Mouse (Mus musculus) erythroblast, embryonic 14.5 days (primary cell): ENCODE results near the gene Meiob. TPM values are rescaled to one million over a fixed set of nuclear protein-coding genes. Genes with fewer than 3 reads are reported as not detected.

Experiments
- H3K27me3 ChIP-seq: 2 replicates; pipeline ENCODE4 v1.6.1; 2012; ENCODE audit warnings: inconsistent platforms; ENCODE audit not compliant: control insufficient read depth
- H3K36me3 ChIP-seq: 2 replicates; pipeline ENCODE4 v1.6.1; 2012; ENCODE audit warnings: mild to moderate bottlenecking, inconsistent platforms; ENCODE audit not compliant: control insufficient read depth
- H3K4me1 ChIP-seq: 2 replicates; pipeline ENCODE4 v1.6.1; 2012; ENCODE audit warnings: inconsistent platforms; ENCODE audit not compliant: control insufficient read depth
- H3K4me3 ChIP-seq: replicated peaks from 2 replicates; pipeline ENCODE3; 2012; ENCODE audit warnings: moderate library complexity, mild to moderate bottlenecking, inconsistent platforms
- H3K9me3 ChIP-seq: 2 replicates; pipeline ENCODE4 v1.6.1; 2012; ENCODE audit warnings: low read length, inconsistent platforms, mixed read lengths; ENCODE audit not compliant: control insufficient read depth
- GATA1 ChIP-seq: IDR thresholded peaks from 2 replicates; pipeline ENCODE4 v1.6.1; 2012; ENCODE audit warnings: low read length, inconsistent platforms, mixed read lengths
- TAL1 ChIP-seq: IDR thresholded peaks from 3 replicates; pipeline ENCODE4 v1.6.1; 2012; ENCODE audit warnings: low read length, inconsistent platforms, mixed read lengths
- polyA plus RNA-seq: library from polyadenylated mRNA; stranded (reverse); fragments of >175 nt; gene quantifications from 2 replicates; pipeline ENCODE4 v1.2.3, GENCODE M21; 2012

The Meiob gene
- polyA plus RNA-seq, 1 experiment = not detected

DNA sequence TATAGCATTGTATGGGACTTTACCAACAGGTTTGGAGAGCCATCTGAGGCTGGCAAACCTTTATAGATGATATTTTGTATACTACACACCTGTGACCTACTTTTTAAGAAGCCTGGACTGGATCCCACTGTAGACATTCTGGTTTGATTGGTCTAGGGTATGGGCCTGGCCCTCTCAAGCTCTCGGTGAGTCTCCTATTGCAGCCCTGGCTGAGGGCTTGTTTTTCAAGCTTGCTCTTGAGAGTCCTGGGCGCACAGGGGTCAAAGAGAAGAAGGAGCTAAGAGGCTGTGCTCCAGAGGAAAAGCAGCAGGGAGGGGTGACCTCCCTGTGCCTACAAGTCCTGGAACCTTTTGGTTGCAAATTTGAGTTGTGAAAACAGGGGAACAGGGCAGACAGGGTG, 27.0 kb upstream of the Meiob start:
- no peaks in the 10 kb centered on the region for H3K36me3 ChIP-seq

GRCm38 (mm10) chr17:24780821-24781220, 23.3 kb upstream of the Meiob start:
- H3K27me3 ChIP-seq = no peaks in the 10 kb centered on the region
- no peaks in the 10 kb centered on the region for H3K9me3 ChIP-seq
- H3K4me3 ChIP-seq = no peak overlapping the region
- TF ChIP-seq TAL1 (no peak), GATA1 (no peak)
- no peaks in the 10 kb centered on the region for H3K36me3 ChIP-seq
- no peaks in the 10 kb centered on the region for H3K4me1 ChIP-seq

More for the DNA sequence above, 27.0 kb upstream of the Meiob start:
- TF ChIP-seq TAL1 (no peak), GATA1 (no peak)
- H3K27me3 ChIP-seq = 0 out of 2 replicates have a peak, but pooled peaks cover 3% of the 10 kb centered on the region
- no peak overlapping the region for H3K4me3 ChIP-seq
- H3K9me3 ChIP-seq = no peaks in the 10 kb centered on the region
- H3K4me1 ChIP-seq = no peaks in the 10 kb centered on the region

GRCm38 (mm10) chr17:24792190-24792589, 11.9 kb upstream of the Meiob start:
- Histone ChIP-seq H3K4me3 (no peak overlapping the region), H3K36me3 (no peaks in the 10 kb centered on the region), H3K4me1 (peaks cover under 1% of the 10 kb centered on the region), H3K9me3 (no peaks in the 10 kb centered on the region), H3K27me3 (peaks cover 3% of the 10 kb centered on the region)
- no peak for TF ChIP-seq GATA1
- TF ChIP-seq TAL1 = no peak

- Histone ChIP-seq H3K4me3 (no peak overlapping the region), H3K4me1 (peaks cover 8% of the 10 kb centered on the region), H3K36me3 (no peaks in the 10 kb centered on the region), H3K9me3 (no peaks in the 10 kb centered on the region), H3K27me3 (peaks cover 3% of the 10 kb centered on the region)
- no peak for TF ChIP-seq TAL1
- no peak for TF ChIP-seq GATA1
Observed at GRCm38 (mm10) chr17:24794791-24795190, 9.3 kb upstream of the Meiob start.

- H3K9me3 ChIP-seq = no peaks in the 10 kb centered on the region
- no peaks in the 10 kb centered on the region for H3K27me3 ChIP-seq
- no peak overlapping the region for H3K4me3 ChIP-seq
- H3K36me3 ChIP-seq = no peaks in the 10 kb centered on the region
- TF ChIP-seq TAL1 = no peak
- no peak for TF ChIP-seq GATA1
- H3K4me1 ChIP-seq = peaks cover 8% of the 10 kb centered on the region
Observed at GRCm38 (mm10) chr17:24796969-24797368, 7.1 kb upstream of the Meiob start.

DNA sequence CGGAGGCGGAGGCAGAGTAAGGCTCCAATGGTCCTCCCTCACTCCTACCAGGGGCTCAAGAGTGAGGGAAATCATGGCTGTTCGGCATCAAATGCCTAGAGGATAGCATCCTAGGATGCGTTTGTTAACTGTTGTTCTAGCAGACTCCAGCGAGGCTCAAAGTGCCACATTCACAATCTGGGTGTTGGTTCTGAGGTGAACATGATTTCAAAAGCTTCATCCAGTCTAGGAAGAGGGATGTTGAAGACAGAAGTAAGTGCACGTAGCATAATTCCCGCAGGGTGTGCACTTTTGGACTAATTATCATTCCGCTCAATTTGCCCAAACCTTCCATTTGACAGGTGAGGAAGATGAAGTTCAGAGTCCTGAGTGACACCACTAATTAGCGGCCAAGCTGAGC, 5.9 kb upstream of the Meiob start:
- no peaks in the 10 kb centered on the region for H3K27me3 ChIP-seq
- peaks cover 8% of the 10 kb centered on the region for H3K4me1 ChIP-seq
- H3K9me3 ChIP-seq = no peaks in the 10 kb centered on the region
- H3K36me3 ChIP-seq = no peaks in the 10 kb centered on the region
- TF ChIP-seq TAL1 = no peak
- TF ChIP-seq GATA1 = no peak
- H3K4me3 ChIP-seq = no peak overlapping the region

DNA sequence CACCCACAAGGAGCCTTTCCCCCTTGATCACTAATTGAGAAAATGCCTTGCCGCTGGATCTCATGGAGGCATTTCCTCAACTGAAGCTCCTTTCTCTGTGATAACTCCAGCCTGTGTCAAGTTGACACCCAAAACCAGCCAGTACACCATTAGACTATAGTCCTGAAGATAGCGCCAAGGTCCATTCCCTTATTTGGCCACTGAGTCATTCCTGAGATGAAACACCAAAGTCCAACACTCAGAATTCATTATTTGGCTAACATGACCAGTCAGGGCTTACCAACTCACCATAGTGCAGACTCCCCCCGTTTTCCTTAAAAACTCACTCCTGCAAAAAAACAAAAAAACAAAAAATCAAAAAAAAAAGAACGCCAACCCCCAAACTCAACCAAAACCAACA, 4.6 kb upstream of the Meiob start:
- Histone ChIP-seq H3K36me3 (no peaks in the 10 kb centered on the region), H3K27me3 (peaks cover 3% of the 10 kb centered on the region), H3K4me3 (no peak overlapping the region), H3K4me1 (peaks cover 17% of the 10 kb centered on the region), H3K9me3 (no peaks in the 10 kb centered on the region)
- TF ChIP-seq TAL1 = no peak
- TF ChIP-seq GATA1 = no peak

DNA sequence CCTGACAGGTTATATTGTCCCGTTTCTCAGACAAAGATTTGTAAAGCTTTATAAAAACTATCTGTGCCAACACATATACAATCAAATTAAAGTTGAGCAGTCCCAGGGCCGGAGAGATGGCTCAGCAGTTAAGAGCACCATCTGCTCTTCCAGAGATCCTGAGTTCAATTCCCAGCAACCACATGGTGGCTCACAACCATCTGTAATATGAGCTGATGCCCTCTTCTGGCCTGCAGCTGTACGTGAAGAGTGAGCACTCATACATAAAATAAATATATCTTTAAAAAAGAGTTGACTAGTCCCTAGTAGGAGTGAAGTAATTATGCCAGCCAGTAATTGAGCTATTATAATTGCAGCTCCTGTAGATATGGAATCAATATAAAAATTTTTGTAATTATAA, 3.6 kb upstream of the Meiob start:
- Histone ChIP-seq H3K9me3 (no peaks in the 10 kb centered on the region), H3K27me3 (peaks cover 11% of the 10 kb centered on the region), H3K4me3 (no peak overlapping the region), H3K4me1 (peaks cover 21% of the 10 kb centered on the region), H3K36me3 (no peaks in the 10 kb centered on the region)
- TF ChIP-seq TAL1 (no peak), GATA1 (no peak)

GRCm38 (mm10) chr17:24811211-24811610, 7.1 kb downstream of the Meiob start:
- Histone ChIP-seq H3K9me3 (no peaks in the 10 kb centered on the region), H3K4me3 (no peak overlapping the region)
- TF ChIP-seq TAL1 (no peak), GATA1 (no peak)

GRCm38 (mm10) chr17:24812215-24812614, 8.1 kb downstream of the Meiob start:
- Histone ChIP-seq H3K36me3 (no peaks in the 10 kb centered on the region), H3K4me3 (no peak overlapping the region), H3K4me1 (peaks cover 3% of the 10 kb centered on the region), H3K27me3 (peaks cover 4% of the 10 kb centered on the region; the same call in 1 of the 2 replicates), H3K9me3 (no peaks in the 10 kb centered on the region)
- TF ChIP-seq GATA1 = no peak

More at GRCm38 (mm10) chr17:24811211-24811610, 7.1 kb downstream of the Meiob start:
- H3K4me1 ChIP-seq = peaks cover 3% of the 10 kb centered on the region
- H3K27me3 ChIP-seq = peaks cover 14% of the 10 kb centered on the region
- no peaks in the 10 kb centered on the region for H3K36me3 ChIP-seq
